Mouse (Mus musculus) thymus, postnatal 10 days (tissue): ENCODE measurements around the gene Ilk.
A peak's percentile ranks its signal among the peaks of the same experiment; 100 is the strongest.
"Not testable (repeated sequence)": the region's sequence is repeated elsewhere in the genome, so short reads cannot be mapped to it uniquely, and the experiment has no call there.

Source experiments
- DNase-seq, 2 experiments: peaks; one replicate each; pipeline ENCODE4 v3.0.0; 2021; ENCODE audit warnings: low spot score in 2 of 2

The Ilk gene

GRCm38 (mm10) chr7:105736264-105736901 is at the start of gene Ilk:
TSS of gene Ilk (plus strand) at chr7:105736592.
- peak; percentile 75 to 78 for DNase-seq

- DNase-seq = no peak
These were observed 45.5 kb upstream of the Ilk start for GRCm38 (mm10) chr7:105690875-105691274.

DNA sequence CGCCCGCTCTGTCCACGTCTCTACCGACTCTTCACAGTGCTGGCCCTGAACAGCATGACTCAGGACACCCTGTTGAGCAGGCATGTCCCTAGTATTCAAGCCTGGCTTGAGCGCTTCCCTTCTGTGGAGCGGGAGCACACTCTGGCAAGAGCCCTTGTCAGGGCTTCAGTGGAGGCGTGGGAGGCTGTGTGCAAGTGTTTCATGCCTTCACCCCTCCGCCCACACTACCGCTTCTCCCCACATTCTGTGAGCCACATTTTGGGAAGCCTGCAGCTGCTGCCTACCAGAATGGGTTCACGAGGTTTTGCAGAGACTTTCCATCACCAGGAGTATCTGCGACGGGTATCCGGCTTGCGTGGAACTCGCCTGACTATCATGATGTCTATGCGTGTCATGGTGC is 33.2 kb upstream of the Ilk start:
- DNase-seq = no peak

DNA sequence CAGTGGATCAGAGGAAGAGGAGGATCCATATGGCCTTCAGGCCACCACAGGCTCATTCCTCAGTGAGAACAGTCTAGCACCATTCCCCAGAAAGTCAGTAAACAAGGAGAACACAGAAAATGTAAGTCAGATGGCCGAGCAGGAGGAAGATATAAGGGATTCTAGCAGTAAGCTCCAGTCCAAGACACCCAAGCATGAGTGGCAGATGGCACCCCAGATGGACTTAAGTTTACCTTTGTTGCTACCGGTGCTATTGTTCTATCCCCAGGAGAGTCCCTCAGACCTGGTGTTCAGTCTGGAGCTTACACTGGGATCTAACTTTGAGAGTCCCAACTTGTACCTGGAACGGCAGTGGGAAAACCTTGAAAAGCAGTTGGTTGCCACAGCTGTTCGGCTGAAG is 32.6 kb upstream of the Ilk start:
- no peak for DNase-seq

DNA sequence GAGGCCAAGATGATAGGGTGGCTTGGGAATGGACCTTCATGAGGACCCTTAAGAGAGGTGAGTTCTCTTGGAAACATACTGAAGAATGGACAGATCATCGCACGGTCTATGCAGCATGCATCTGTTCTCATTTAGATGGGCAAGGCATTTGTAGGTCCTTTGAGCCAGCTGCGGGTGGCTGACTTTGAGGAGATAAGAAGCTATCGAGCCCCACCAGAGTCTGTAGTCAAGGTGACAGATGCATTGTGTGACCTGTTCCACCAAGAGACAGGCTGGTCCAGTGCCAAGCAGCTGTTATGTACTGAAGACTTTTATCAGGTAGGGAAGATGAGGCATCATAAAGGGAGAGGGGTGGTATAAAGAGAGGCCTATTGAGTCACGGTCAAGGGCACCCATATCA is 27.7 kb upstream of the Ilk start:
- DNase-seq = no peak

GRCm38 (mm10) chr7:105715366-105715765 is 21.0 kb upstream of the Ilk start:
- DNase-seq = peak in 1 of 2 experiments; percentile 14

DNA sequence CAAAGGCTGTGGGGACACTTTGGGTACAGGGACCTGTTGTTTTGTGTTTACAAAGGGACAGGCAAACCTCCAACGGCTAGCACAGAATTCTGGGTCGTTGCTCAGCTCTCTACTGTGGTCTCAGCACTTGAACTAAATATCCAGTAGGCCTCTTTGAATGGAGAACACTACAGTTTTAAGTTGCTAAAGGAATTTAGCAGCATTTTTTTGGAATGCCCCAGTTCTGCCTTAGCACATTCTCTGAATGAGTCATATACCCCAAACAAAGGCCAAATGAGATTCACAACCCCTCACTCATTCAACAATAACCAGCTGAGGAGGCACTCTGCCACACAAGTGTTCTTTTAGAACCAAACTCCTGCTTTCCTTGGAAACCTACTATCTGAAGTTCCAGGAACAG is 14.5 kb upstream of the Ilk start:
- DNase-seq = no peak

GRCm38 (mm10) chr7:105726144-105726979 is 10.0 kb upstream of the Ilk start:
- DNase-seq = peak in 1 of 2 experiments; percentile 50

DNA sequence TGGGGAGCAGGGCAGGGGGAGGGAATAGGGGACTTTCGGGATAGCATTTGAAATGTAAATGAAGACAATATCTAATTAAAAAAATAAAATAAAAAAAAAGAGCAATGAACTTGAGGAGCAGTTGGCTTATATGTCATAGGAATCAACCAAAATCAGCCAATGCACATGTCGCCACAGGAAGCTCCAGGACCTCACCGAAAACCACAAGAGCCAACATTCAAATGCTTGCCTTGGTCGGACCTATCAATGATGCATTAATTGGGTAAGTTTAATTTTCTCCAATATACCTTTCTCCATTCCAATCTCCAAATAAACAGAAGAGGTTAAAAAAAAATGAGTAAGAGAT is 9.4 kb upstream of the Ilk start:
- no peak for DNase-seq

GRCm38 (mm10) chr7:105728701-105729428 is 7.5 kb upstream of the Ilk start:
- no peak for DNase-seq

DNA sequence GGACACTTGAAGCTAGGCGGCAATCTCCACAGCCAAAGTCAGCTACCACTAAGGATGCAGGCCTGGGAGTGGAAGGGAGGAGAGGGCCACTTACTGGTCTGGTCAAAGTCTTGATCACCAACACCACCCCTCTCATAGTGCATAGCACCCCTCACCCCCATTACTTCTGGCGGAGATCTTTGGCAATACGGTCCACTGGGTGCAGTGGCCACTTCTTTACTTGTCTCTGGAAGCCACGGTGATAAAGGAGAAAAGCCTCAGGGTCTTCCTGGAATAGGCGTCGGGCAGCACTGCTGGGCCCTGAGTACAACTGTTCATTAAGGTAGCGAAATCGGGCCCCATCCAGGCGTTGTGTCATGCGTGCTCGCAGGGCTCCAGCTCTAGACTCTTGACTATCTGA is 2.6 kb upstream of the Ilk start:
- no peak for DNase-seq

- DNase-seq = no peak
These were observed 1.6 kb upstream of the Ilk start for GRCm38 (mm10) chr7:105734826-105735225.

DNA sequence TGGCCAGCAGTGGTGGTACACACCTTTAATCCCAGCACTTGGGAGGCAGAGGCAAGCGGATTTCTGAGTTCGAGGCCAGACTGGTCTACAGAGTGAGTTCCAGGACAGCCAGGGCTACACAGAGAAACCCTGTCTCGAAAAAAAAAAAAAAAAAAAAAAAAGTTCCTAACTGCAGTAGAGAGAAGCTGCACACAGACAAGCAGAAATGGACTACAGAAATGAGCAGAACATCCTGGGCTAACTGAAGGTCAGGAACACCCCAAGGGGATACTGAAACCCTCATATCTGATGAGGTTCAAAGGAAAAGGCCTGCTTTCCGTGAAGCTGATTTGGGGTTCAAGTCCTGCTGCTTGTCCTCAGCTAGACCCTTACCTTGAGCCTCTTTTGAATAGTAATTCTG is 928 bp upstream of the Ilk start:
- not testable (repeated sequence) for DNase-seq

GRCm38 (mm10) chr7:105736911-105737521 is 624 bp downstream of the Ilk start, which contains the start of gene Rrp8:
TSS of gene Rrp8 (minus strand) at chr7:105737385.
- DNase-seq = peak; percentile 32 to 44

DNA sequence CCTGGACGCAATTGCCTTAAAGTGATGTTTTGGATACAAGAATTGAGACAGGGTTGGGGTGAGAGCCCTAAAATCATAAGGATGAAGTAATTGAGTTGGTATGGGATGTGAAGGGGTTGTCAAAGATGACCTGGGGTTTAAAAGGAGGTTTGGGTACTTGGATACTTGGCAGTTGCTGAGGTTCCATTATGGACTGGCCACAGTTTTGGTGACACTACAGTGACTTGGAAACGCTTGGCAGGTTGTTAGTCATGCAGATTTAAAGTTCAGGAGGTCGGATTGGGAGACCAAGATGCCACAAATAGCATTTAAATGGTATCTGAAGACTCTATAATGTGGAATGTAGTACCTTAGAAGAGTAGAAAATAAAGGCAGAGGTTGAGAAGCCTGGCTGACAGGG is 1.3 kb downstream of the Ilk start:
- no peak for DNase-seq

- DNase-seq = no peak
These were observed 1.9 kb downstream of the Ilk start for GRCm38 (mm10) chr7:105738286-105738685.

GRCm38 (mm10) chr7:105738948-105739347 is 2.6 kb downstream of the Ilk start:
- no peak for DNase-seq

DNA sequence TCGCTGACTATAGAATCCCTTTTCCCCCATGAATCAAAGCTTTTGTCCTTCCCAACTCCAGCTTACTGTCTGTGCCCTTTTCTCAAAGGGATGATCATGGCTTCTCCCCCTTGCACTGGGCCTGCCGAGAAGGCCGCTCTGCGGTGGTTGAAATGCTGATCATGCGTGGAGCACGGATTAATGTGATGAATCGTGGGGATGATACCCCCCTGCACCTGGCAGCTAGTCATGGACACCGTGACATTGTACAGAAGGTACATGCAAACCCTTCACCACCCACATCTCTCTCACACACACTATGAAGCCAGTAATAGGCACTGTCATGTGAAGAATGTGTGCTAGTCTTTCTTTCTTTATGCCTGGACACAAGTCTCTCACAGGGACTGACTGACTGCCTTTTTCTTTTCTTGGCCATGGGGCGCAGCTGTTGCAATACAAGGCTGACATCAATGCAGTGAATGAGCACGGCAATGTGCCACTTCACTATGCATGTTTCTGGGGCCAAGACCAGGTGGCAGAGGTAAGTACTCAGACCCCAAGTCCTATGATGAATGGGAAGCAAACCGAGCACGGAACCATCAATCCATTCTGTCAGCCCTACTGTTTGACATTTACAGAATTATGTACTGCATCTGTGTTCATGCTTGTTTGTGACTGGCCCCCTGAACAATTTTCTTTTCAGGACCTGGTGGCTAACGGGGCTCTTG is 3.9 kb downstream of the Ilk start:
- DNase-seq = no peak

DNA sequence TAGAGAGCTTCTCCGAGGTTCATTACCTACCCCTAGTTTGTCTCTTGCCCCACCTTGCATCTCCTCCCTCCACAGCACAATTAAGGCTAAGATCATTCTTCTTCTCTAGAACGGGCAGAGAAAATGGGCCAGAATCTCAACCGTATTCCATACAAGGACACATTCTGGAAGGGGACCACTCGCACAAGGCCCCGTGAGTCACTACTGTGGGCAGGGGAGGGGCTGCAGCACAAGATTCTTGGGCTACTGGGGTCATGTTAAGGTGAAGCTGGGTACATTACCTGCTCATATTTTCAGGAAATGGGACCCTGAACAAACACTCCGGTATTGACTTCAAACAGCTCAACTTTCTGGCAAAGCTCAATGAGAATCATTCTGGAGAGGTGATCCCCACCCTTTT is 4.5 kb downstream of the Ilk start:
- no peak for DNase-seq

DNA sequence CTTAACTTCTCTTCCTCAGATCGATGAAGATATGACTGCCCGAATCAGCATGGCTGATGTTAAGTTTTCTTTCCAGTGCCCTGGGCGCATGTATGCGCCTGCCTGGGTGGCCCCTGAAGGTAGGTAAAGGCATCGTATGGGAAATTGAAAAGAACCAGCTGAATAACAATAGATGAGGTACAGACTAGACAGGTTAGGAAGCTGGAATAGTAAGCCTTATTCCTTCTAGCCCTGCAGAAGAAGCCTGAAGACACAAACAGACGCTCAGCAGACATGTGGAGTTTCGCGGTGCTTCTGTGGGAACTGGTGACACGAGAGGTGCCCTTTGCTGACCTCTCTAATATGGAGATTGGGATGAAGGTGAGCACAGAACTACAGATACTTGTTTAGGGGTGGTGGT is 5.6 kb downstream of the Ilk start:
- DNase-seq = no peak

- not testable (repeated sequence) for DNase-seq
These were observed 6.3 kb downstream of the Ilk start for GRCm38 (mm10) chr7:105742539-105743215.
